9 mouse cellular contexts compared by ENCODE assay signal in the genomic region with DNA sequence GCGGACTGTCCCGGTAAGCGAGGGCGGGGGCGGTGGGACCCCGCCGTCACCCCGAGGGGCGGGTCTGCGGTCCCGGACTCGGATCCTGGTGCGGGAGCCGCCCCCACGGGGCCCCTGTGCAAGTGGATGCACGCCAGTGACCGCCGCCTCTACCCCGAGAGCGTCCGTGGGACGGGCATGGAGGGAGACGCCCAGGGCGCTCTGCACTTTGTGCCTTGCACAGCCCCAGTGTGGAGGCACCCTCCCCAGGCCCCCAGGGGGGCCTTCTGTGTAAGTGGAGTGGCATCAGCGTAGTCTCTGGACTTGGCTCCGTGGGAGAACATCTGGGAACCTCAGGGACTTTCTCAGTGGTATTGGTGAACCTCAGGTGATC. TPM values are rescaled to one million over a fixed set of nuclear protein-coding genes. Genes with fewer than 3 reads are reported as not detected.
DNase-seq lines count a peak whose midpoint lies in the region; ATAC-seq and TF ChIP-seq lines count a peak whose summit lies in the region.
"Had no signal": no experiment of that assay in that cellular context is flagged by ENCODE, and none has a peak within 500 bp of the region (broad histone marks: within the 10 kb centered on the region; RNA-seq: fewer than 3 reads in every experiment).

No protein-coding gene starts in this region.

- H3K36me3 ChIP-seq in E14TG2a.4 (ENCODE audit: insufficient read depth, low read length), result no peaks in the 10 kb centered on the region
- H3K36me3 ChIP-seq in forebrain, embryonic 11.5 days (ENCODE audit: control insufficient read depth, insufficient read depth, low read length), result no peaks in the 10 kb centered on the region
- no peaks in the 10 kb centered on the region for H3K36me3 ChIP-seq in intestine, postnatal 0 days (ENCODE audit: control insufficient read depth, insufficient read depth)
- H3K36me3 ChIP-seq in neural tube, embryonic 12.5 days, result no peaks in the 10 kb centered on the region

- WGBS in forebrain, embryonic 11.5 days, result 3% methylated on average over 26 of the region's 26 CpGs
- 2% methylated on average over 26 of the region's 26 CpGs for WGBS in intestine, postnatal 0 days
- WGBS in neural tube, embryonic 12.5 days, result 4% methylated on average over 26 of the region's 26 CpGs

- H3K27me3 ChIP-seq in E14TG2a.4 (ENCODE audit: insufficient read depth, low read length), result peaks cover 66% of the 10 kb centered on the region
- peaks cover 20% of the 10 kb centered on the region for H3K27me3 ChIP-seq in forebrain, embryonic 11.5 days (ENCODE audit: control insufficient read depth, insufficient read depth, low read length)
- H3K27me3 ChIP-seq in intestine, postnatal 0 days (replicated peaks; ENCODE audit: control insufficient read depth, insufficient read depth, low read length), result peaks cover 46% of the 10 kb centered on the region
- H3K27me3 ChIP-seq in neural tube, embryonic 12.5 days (replicated peaks), result peaks cover 35% of the 10 kb centered on the region

- ATAC-seq in forebrain, embryonic 11.5 days (replicated peaks; ENCODE audit: low FRiP score), result 0 out of 2 replicates have a peak, but pooled peaks have one; percentile 21
- ATAC-seq in intestine, postnatal 0 days, result peak; percentile 60; the same call in 1 of the 2 replicates
- ATAC-seq in neural tube, embryonic 12.5 days (ENCODE audit: low FRiP score, low read depth), result peak; percentile 77

- peak overlapping the region; percentile 72 for H3K9ac ChIP-seq in forebrain, embryonic 11.5 days (ENCODE audit: low read length)
- H3K9ac ChIP-seq in intestine, postnatal 0 days (ENCODE audit: low read depth, low read length), result peak overlapping the region; percentile 45
- peak overlapping the region; percentile 80 for H3K9ac ChIP-seq in neural tube, embryonic 12.5 days

- peaks cover 4% of the 10 kb centered on the region for H3K4me1 ChIP-seq in E14TG2a.4 (replicated peaks; ENCODE audit: low read depth, low read length)
- H3K4me1 ChIP-seq in forebrain, embryonic 11.5 days (replicated peaks; ENCODE audit: control insufficient read depth, insufficient read depth, low read length), result no peaks in the 10 kb centered on the region; the same call in 1 of the 2 replicates
- 0 out of 2 replicates have a peak, but pooled peaks cover 4% of the 10 kb centered on the region for H3K4me1 ChIP-seq in intestine, postnatal 0 days (replicated peaks; ENCODE audit: control insufficient read depth, insufficient read depth, low read length)
- peaks cover 8% of the 10 kb centered on the region for H3K4me1 ChIP-seq in neural tube, embryonic 12.5 days

- intact Hi-C loops in gastrocnemius, adult 2 months (cut with DNase I), result no loop called here

- DNase-seq in gastrocnemius, adult 2 months, result no peak
- no peak for DNase-seq in gastrocnemius, postnatal 25 days
- DNase-seq in forebrain, embryonic 11.5 days (ENCODE audit: low spot score), result peak; percentile 67
- no peak for DNase-seq in spleen, postnatal 14 days (ENCODE audit: low spot score in 2 of 2)
- DNase-seq in frontal cortex, postnatal 10 days (ENCODE audit: low spot score in 2 of 2), result no peak

- no peak for TF ChIP-seq CTCF in gastrocnemius, adult 2 months (IDR thresholded peaks at IDR 0.05)
- no peak for TF ChIP-seq CTCF in E14TG2a.4 (conservative IDR thresholded peaks at IDR 0.05; ENCODE audit: low read length)
- no peak for TF ChIP-seq CTCF in intestine, postnatal 0 days (IDR thresholded peaks at IDR 0.05; ENCODE audit: low read depth)

- H3K4me2 ChIP-seq in forebrain, embryonic 11.5 days (ENCODE audit: low read depth, low read length, severe bottlenecking), result peak overlapping the region; percentile 93
- peak overlapping the region; percentile 96 for H3K4me2 ChIP-seq in intestine, postnatal 0 days (replicated peaks; ENCODE audit: low read depth)
- H3K4me2 ChIP-seq in neural tube, embryonic 12.5 days (replicated peaks), result peak overlapping the region; percentile 91

- no peaks in the 10 kb centered on the region for H3K9me3 ChIP-seq in E14TG2a.4 (ENCODE audit: low read length)
- no peaks in the 10 kb centered on the region for H3K9me3 ChIP-seq in forebrain, embryonic 11.5 days (ENCODE audit: control insufficient read depth, low read length)
- H3K9me3 ChIP-seq in intestine, postnatal 0 days (ENCODE audit: control insufficient read depth), result no peaks in the 10 kb centered on the region
- H3K9me3 ChIP-seq in neural tube, embryonic 12.5 days, result no peaks in the 10 kb centered on the region

- H3K4me3 ChIP-seq in gastrocnemius, adult 2 months, result peak overlapping the region; percentile 74
- peak overlapping the region; percentile 82 for H3K4me3 ChIP-seq in E14TG2a.4 (replicated peaks; ENCODE audit: low read length)
- peak overlapping the region; percentile 67 for H3K4me3 ChIP-seq in forebrain, embryonic 11.5 days (ENCODE audit: low read depth, low read length)
- H3K4me3 ChIP-seq in intestine, postnatal 0 days (ENCODE audit: low read depth, low read length), result peak overlapping the region; percentile 60
- H3K4me3 ChIP-seq in neural tube, embryonic 12.5 days, result peak overlapping the region; percentile 65

- no peak overlapping the region for H3K27ac ChIP-seq in gastrocnemius, adult 2 months
- H3K27ac ChIP-seq in forebrain, embryonic 11.5 days (ENCODE audit: low read depth, low read length), result no peak overlapping the region
- no peak overlapping the region for H3K27ac ChIP-seq in intestine, postnatal 0 days (ENCODE audit: low read depth, low read length)
- no peak overlapping the region for H3K27ac ChIP-seq in neural tube, embryonic 12.5 days

RNA-seq across cellular contexts. Expression of a gene that starts 0.9 kb away (rescaled TPM):
- total RNA-seq in gastrocnemius, adult 2 months (2021), result 1 to 10 TPM in 1 of 2 experiments, under 1 TPM in 1; 0.41 to 1.3 TPM
- total RNA-seq in gastrocnemius, postnatal 25 days (2021), result 1 to 10 TPM in 1 of 2 experiments, under 1 TPM in 1; 0.64 to 1.5 TPM
- 1.3 and 2.1 TPM in 2 replicates for polyA plus RNA-seq in forebrain, embryonic 11.5 days (2014; fragmentation: Nextera tagmentation; extraction: Ambion mirVana)
- polyA plus RNA-seq in intestine, postnatal 0 days (2015; fragmentation: Nextera tagmentation; extraction: Ambion mirVana), result 0.73 and 1.0 TPM in 2 replicates
- 10.9 and 11.4 TPM in 2 replicates for polyA plus RNA-seq in neural tube, embryonic 12.5 days (2016; fragmentation: Nextera tagmentation; extraction: Ambion mirVana)

RNA-seq across cellular contexts. Expression of a gene that starts 32.2 kb away (rescaled TPM):
- total RNA-seq in gastrocnemius, adult 2 months (2021), result 100 to 1,000 TPM; 178 to 216 TPM
- total RNA-seq in gastrocnemius, postnatal 25 days (2021), result 100 to 1,000 TPM; 143 to 183 TPM
- 16.4 and 24.7 TPM in 2 replicates for polyA plus RNA-seq in forebrain, embryonic 11.5 days (2014; fragmentation: Nextera tagmentation; extraction: Ambion mirVana)
- 7.5 and 8.8 TPM in 2 replicates for polyA plus RNA-seq in intestine, postnatal 0 days (2015; fragmentation: Nextera tagmentation; extraction: Ambion mirVana)
- polyA plus RNA-seq in neural tube, embryonic 12.5 days (2016; fragmentation: Nextera tagmentation; extraction: Ambion mirVana), result 29.0 and 33.6 TPM in 2 replicates

RNA-seq across cellular contexts. Expression of a gene that starts 43.4 kb away (rescaled TPM):
- under 1 TPM; 0.38 to 0.89 TPM for total RNA-seq in gastrocnemius, adult 2 months (2021)
- total RNA-seq in gastrocnemius, postnatal 25 days (2021), result 1 to 10 TPM in 1 of 2 experiments, under 1 TPM in 1; 0.90 to 1.2 TPM
- polyA plus RNA-seq in forebrain, embryonic 11.5 days (2014; fragmentation: Nextera tagmentation; extraction: Ambion mirVana), result 0.84 and 1.00 TPM in 2 replicates
- 0.16 TPM in 1 of 2 replicates, not detected in the other for polyA plus RNA-seq in intestine, postnatal 0 days (2015; fragmentation: Nextera tagmentation; extraction: Ambion mirVana)
- polyA plus RNA-seq in neural tube, embryonic 12.5 days (2016; fragmentation: Nextera tagmentation; extraction: Ambion mirVana), result 2.5 and 2.6 TPM in 2 replicates
- polyA plus RNA-seq: spleen, adult 2 months had no signal

RNA-seq across cellular contexts. Expression of a gene that starts 52.0 kb away (rescaled TPM):
- not detected for total RNA-seq in gastrocnemius, adult 2 months (2021)
- total RNA-seq in gastrocnemius, postnatal 25 days (2021), result not detected
- 0.56 and 0.96 TPM in 2 replicates for polyA plus RNA-seq in forebrain, embryonic 11.5 days (2014; fragmentation: Nextera tagmentation; extraction: Ambion mirVana)
- 0.43 TPM in 1 of 2 replicates, not detected in the other for polyA plus RNA-seq in intestine, postnatal 0 days (2015; fragmentation: Nextera tagmentation; extraction: Ambion mirVana)
- 0.46 and 0.93 TPM in 2 replicates for polyA plus RNA-seq in neural tube, embryonic 12.5 days (2016; fragmentation: Nextera tagmentation; extraction: Ambion mirVana)
- polyA plus RNA-seq: spleen, adult 2 months had no signal

Comparison
In these comparisons a context has a peak if more than half of its experiments do, and no peak if none do; other contexts are left out.
1. ATAC-seq: peak in every context shown above with its lines; median percentile 77 in neural tube, embryonic 12.5 days; 60 in intestine, postnatal 0 days; 21 in forebrain, embryonic 11.5 days.